Mouse (Mus musculus): Measurements from ENCODE around the gene Tmem45a.

GRCm38 (mm10) chr16:56785943-56786342 is 100.0 kb downstream of the Tmem45a start:
- TF ChIP-seq POLR2A (IDR thresholded peaks at IDR 0.05; ENCODE audit: borderline replicate concordance, insufficient read depth, low read length) (no peak), CTCF (IDR thresholded peaks at IDR 0.05; ENCODE audit: borderline replicate concordance, insufficient read depth, low read depth, low read length) (no peak)
